Mouse (Mus musculus) kidney, adult 2 months (tissue): ENCODE data around the gene Dnajb12.

Experiments
- CTCF ChIP-seq: fragments of 200-500 bp; conservative IDR thresholded peaks from 2 replicates; pipeline ENCODE4 v1.5.1; 2011; ENCODE audit warnings: low read depth, mild to moderate bottlenecking, control low read depth, low read length, moderate library complexity, mixed read lengths; ENCODE audit not compliant: insufficient read depth, insufficient read length
- POLR2A ChIP-seq: fragments of 200-500 bp; IDR thresholded peaks from one replicate; pipeline ENCODE4 v1.6.1; 2011; ENCODE audit warnings: low read depth, low read length, control low read depth

- TF ChIP-seq CTCF, result no peak
- TF ChIP-seq POLR2A, result no peak
Measured at GRCm38 (mm10) chr10:59860684-59861083, 18.7 kb upstream of the Dnajb12 start.
